Mouse (Mus musculus): Measurements from ENCODE around the gene Txlna.

Gene Txlna

GRCm38 (mm10) chr4:129588865-129589264 is 52.0 kb downstream of the Txlna start:
- DNase-seq (ENCODE audit: low spot score in 2 of 2), result no peak

GRCm38 (mm10) chr4:129586943-129587342 is 53.9 kb downstream of the Txlna start:
- DNase-seq (ENCODE audit: low spot score in 2 of 2), result no peak

- DNase-seq (ENCODE audit: low spot score in 2 of 2), result no peak
Measured at GRCm38 (mm10) chr4:129585773-129586172, 55.1 kb downstream of the Txlna start.

GRCm38 (mm10) chr4:129584884-129585608 is 55.8 kb downstream of the Txlna start:
- peak; percentile 79 to 84 for DNase-seq (ENCODE audit: low spot score in 2 of 2)

GRCm38 (mm10) chr4:129584370-129584769 is 56.5 kb downstream of the Txlna start:
- DNase-seq (ENCODE audit: low spot score in 2 of 2), result no peak

GRCm38 (mm10) chr4:129582251-129582650 is 58.6 kb downstream of the Txlna start:
- DNase-seq (ENCODE audit: low spot score in 2 of 2), result no peak

- DNase-seq (ENCODE audit: low spot score in 2 of 2), result no peak
Measured at GRCm38 (mm10) chr4:129580347-129580746, 60.5 kb downstream of the Txlna start.

GRCm38 (mm10) chr4:129578466-129578865 is 62.4 kb downstream of the Txlna start, which contains the start of gene Fam167b:
Fam167b (minus strand) TSS chr4:129578549.
- DNase-seq (ENCODE audit: low spot score in 2 of 2), result no peak

- DNase-seq (ENCODE audit: low spot score in 2 of 2), result no peak
Measured at GRCm38 (mm10) chr4:129577688-129578087, 63.2 kb downstream of the Txlna start.

GRCm38 (mm10) chr4:129576863-129577491 is 63.9 kb downstream of the Txlna start:
- peak; percentile 44 to 65 for DNase-seq (ENCODE audit: low spot score in 2 of 2)
